Mouse (Mus musculus): ENCODE results near the gene Gm20815.
"Not testable (repeated sequence)": the region's sequence is repeated elsewhere in the genome, so short reads cannot be mapped to it uniquely, and the experiment has no call there.

Gene Gm20815

DNA sequence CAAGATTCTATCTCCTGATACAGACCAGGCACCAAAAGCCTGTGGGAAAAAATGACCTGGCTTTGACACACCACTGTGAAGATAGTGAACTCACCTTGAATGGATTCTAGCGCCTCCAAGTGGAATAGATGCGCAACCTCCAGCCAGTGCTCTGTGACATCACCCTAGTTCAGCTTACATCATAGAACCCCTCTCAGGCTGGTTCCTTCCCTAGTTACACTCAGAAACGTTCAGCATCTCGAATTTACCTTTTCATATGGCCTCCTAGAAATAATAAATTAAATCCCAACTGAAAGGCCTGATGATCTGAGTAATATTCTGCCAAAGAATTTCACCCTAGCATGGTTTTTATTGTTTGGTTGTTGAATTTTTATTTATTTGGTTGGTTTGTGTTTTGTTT lies at the start of gene Gm20815:
Gene Gm20815, minus strand, starts transcription at position 101 of the 400 bp plus-strand sequence.
- DNase-seq (ENCODE audit: low spot score in 2 of 2): not testable (repeated sequence)

All from spleen, postnatal 4 days (tissue).